Mouse (Mus musculus) heart, postnatal 10 days (tissue): Measurements from ENCODE around the gene Plrg1. TPM values are rescaled to one million over a fixed set of nuclear protein-coding genes. Genes with fewer than 3 reads are reported as not detected.

Experiments used
- DNase-seq, 2 experiments: peaks; one replicate each; pipeline ENCODE4 v3.0.0; 2021
- intact Hi-C: fragments of 180-260 bp; cut with DNase I; formaldehyde crosslinking; loops from one replicate; pipeline ENCODE4 v1.15.1; 2025
- total RNA-seq, 2 experiments: library from RNA; stranded (reverse); gene quantifications; 2 replicates each; pipeline ENCODE4 v1.2.3; 2021

The Plrg1 gene
- total RNA-seq, 2 experiments from 2014 or later = 32.2 to 32.6 TPM

GRCm38 (mm10) chr3:83050661-83051060, 4.7 kb upstream of the Plrg1 start:
- intact Hi-C loops = loop anchor here (5.0 kb wide), 1 partner anchor 688 kb away; no protein-coding TSS in a partner anchor
- no peak for DNase-seq

GRCm38 (mm10) chr3:83052102-83052501, 3.2 kb upstream of the Plrg1 start:
- intact Hi-C loops = loop anchor here (2.0 to 5.0 kb wide), 2 partner anchors 175 to 690 kb away; partner anchors contain the start of gene Rbm46
- DNase-seq = no peak

- no peak for DNase-seq
- intact Hi-C loops = loop anchor here (1.0 to 5.0 kb wide), 3 partner anchors 51 to 691 kb away; partner anchors contain the start of gene Rbm46
These were observed 2.2 kb upstream of the Plrg1 start for GRCm38 (mm10) chr3:83053126-83053525.

GRCm38 (mm10) chr3:83053758-83054157, 1.6 kb upstream of the Plrg1 start:
- intact Hi-C loops = loop anchor here (1.0 to 5.0 kb wide), 3 partner anchors 51 to 691 kb away; partner anchors contain the start of gene Rbm46
- peak; percentile 42 to 59 for DNase-seq

GRCm38 (mm10) chr3:83054759-83055158, 563 bp upstream of the Plrg1 start:
- intact Hi-C loops = loop anchor here (5.0 kb wide), 1 partner anchor 692 kb away; no protein-coding TSS in a partner anchor
- DNase-seq = no peak

- intact Hi-C loops = no loop called here
These were observed 1.7 kb downstream of the Plrg1 start for GRCm38 (mm10) chr3:83057046-83057445.

GRCm38 (mm10) chr3:83067920-83068319, 12.6 kb downstream of the Plrg1 start:
- DNase-seq = no peak
- intact Hi-C loops = no loop called here

More at GRCm38 (mm10) chr3:83057046-83057445, 1.7 kb downstream of the Plrg1 start:
- DNase-seq = no peak

- DNase-seq = no peak
- intact Hi-C loops = no loop called here
These were observed 13.5 kb downstream of the Plrg1 start for GRCm38 (mm10) chr3:83068869-83069268.

- peak; percentile 20 to 35 for DNase-seq
- intact Hi-C loops = no loop called here
These were observed 14.9 kb downstream of the Plrg1 start for GRCm38 (mm10) chr3:83070231-83070630.

- DNase-seq = peak; percentile 61 to 67
- intact Hi-C loops = no loop called here
These were observed 21.2 kb downstream of the Plrg1 start for GRCm38 (mm10) chr3:83076563-83076962.

GRCm38 (mm10) chr3:83080567-83081055, 25.3 kb downstream of the Plrg1 start:
- DNase-seq = peak; percentile 36 to 67
- intact Hi-C loops = loop anchor here (1.0 kb wide), 1 partner anchor 81 kb away; no protein-coding TSS in a partner anchor

GRCm38 (mm10) chr3:83097586-83097985, 42.3 kb downstream of the Plrg1 start:
- intact Hi-C loops = no loop called here
- no peak for DNase-seq

GRCm38 (mm10) chr3:83098546-83099034, 43.3 kb downstream of the Plrg1 start:
- intact Hi-C loops = no loop called here

GRCm38 (mm10) chr3:83099139-83099538, 43.8 kb downstream of the Plrg1 start:
- DNase-seq = no peak

More at GRCm38 (mm10) chr3:83098546-83099034, 43.3 kb downstream of the Plrg1 start:
- no peak for DNase-seq

GRCm38 (mm10) chr3:83099651-83100050, 44.3 kb downstream of the Plrg1 start:
- intact Hi-C loops = no loop called here
- DNase-seq = no peak

More at GRCm38 (mm10) chr3:83099139-83099538, 43.8 kb downstream of the Plrg1 start:
- intact Hi-C loops = no loop called here

- no peak for DNase-seq
- intact Hi-C loops = no loop called here
These were observed 47.0 kb downstream of the Plrg1 start for GRCm38 (mm10) chr3:83102286-83102685.

GRCm38 (mm10) chr3:83110163-83110562, 54.8 kb downstream of the Plrg1 start:
- intact Hi-C loops = loop anchor here (1.0 kb wide), 2 partner anchors 112 to 163 kb away; no protein-coding TSS in a partner anchor
- peak; percentile 40 to 42 for DNase-seq

- intact Hi-C loops = no loop called here
- DNase-seq = no peak
These were observed 56.4 kb downstream of the Plrg1 start for GRCm38 (mm10) chr3:83111485-83112261.

- intact Hi-C loops = no loop called here
- no peak for DNase-seq
These were observed 57.5 kb downstream of the Plrg1 start for GRCm38 (mm10) chr3:83112869-83113268.

- no peak for DNase-seq
- intact Hi-C loops = no loop called here
These were observed 59.6 kb downstream of the Plrg1 start for GRCm38 (mm10) chr3:83114946-83115345.

- intact Hi-C loops = no loop called here
- DNase-seq = no peak
These were observed 62.3 kb downstream of the Plrg1 start for GRCm38 (mm10) chr3:83117592-83117991.
